Mouse (Mus musculus) lung, adult 18-20 months (tissue): Measurements from ENCODE around the gene Lgals2.

Source experiments
- DNase-seq, 2 experiments: peaks; one replicate each; pipeline ENCODE4 v3.0.0; 2022; ENCODE audit warnings: mixed read lengths in 2 of 2

The Lgals2 gene

GRCm38 (mm10) chr15:78873803-78874435 lies 18.6 kb upstream of the Lgals2 start:
- DNase-seq: no peak

- DNase-seq: no peak
These were observed 16.8 kb upstream of the Lgals2 start for GRCm38 (mm10) chr15:78872021-78872608.

GRCm38 (mm10) chr15:78869775-78870174 lies 14.4 kb upstream of the Lgals2 start:
- DNase-seq: peak in 1 of 2 experiments; percentile 61

GRCm38 (mm10) chr15:78868826-78869233 lies 13.5 kb upstream of the Lgals2 start:
- DNase-seq: peak in 1 of 2 experiments; percentile 67

- peak; percentile 67 to 82 for DNase-seq
These were observed 13.1 kb upstream of the Lgals2 start for GRCm38 (mm10) chr15:78868398-78868797.

- peak; percentile 50 to 61 for DNase-seq
These were observed 8.5 kb upstream of the Lgals2 start for GRCm38 (mm10) chr15:78863852-78864253.

GRCm38 (mm10) chr15:78863154-78863553 lies 7.8 kb upstream of the Lgals2 start:
- DNase-seq: no peak

- no peak for DNase-seq
These were observed 7.0 kb upstream of the Lgals2 start for GRCm38 (mm10) chr15:78862280-78862679.

- no peak for DNase-seq
These were observed 4.4 kb upstream of the Lgals2 start for GRCm38 (mm10) chr15:78859714-78860113.

GRCm38 (mm10) chr15:78859311-78859710 lies 4.0 kb upstream of the Lgals2 start:
- DNase-seq: no peak

GRCm38 (mm10) chr15:78857009-78857408 lies 1.7 kb upstream of the Lgals2 start:
- peak; percentile 77 to 82 for DNase-seq

- DNase-seq: peak; percentile 90 to 94
These were observed 3.7 kb downstream of the Lgals2 start for GRCm38 (mm10) chr15:78851505-78852153.

- no peak for DNase-seq
These were observed 4.4 kb downstream of the Lgals2 start for GRCm38 (mm10) chr15:78850944-78851343.

- peak in 1 of 2 experiments; percentile 48 for DNase-seq
These were observed 5.1 kb downstream of the Lgals2 start for GRCm38 (mm10) chr15:78850059-78850824.

GRCm38 (mm10) chr15:78849485-78849884 lies 5.8 kb downstream of the Lgals2 start:
- DNase-seq: no peak

- DNase-seq: peak; percentile 90 to 92
These were observed 6.9 kb downstream of the Lgals2 start for GRCm38 (mm10) chr15:78848467-78848866.

GRCm38 (mm10) chr15:78846805-78847204 lies 8.5 kb downstream of the Lgals2 start:
- peak in 1 of 2 experiments; percentile 61 for DNase-seq

- no peak for DNase-seq
These were observed 9.0 kb downstream of the Lgals2 start for GRCm38 (mm10) chr15:78846352-78846751.

- peak; percentile 63 to 78 for DNase-seq
These were observed 9.5 kb downstream of the Lgals2 start for GRCm38 (mm10) chr15:78845867-78846266.

GRCm38 (mm10) chr15:78845321-78845720 lies 10.0 kb downstream of the Lgals2 start:
- peak; percentile 53 to 60 for DNase-seq

- DNase-seq: peak; percentile 76 to 88
These were observed 10.5 kb downstream of the Lgals2 start for GRCm38 (mm10) chr15:78844791-78845190.

GRCm38 (mm10) chr15:78843581-78844469 lies 11.5 kb downstream of the Lgals2 start:
- peak; percentile 47 to 60 for DNase-seq
